Mouse (Mus musculus): ENCODE results near the gene Arel1.
A peak's percentile ranks its signal among the peaks of the same experiment; 100 is the strongest.

Gene Arel1

GRCm38 (mm10) chr12:84907024-84907626, 63.6 kb downstream of the Arel1 start:
- no peak for DNase-seq (ENCODE audit: low spot score in 2 of 2)

- DNase-seq (ENCODE audit: low spot score in 2 of 2): no peak
Observed at GRCm38 (mm10) chr12:84904399-84904798, 66.3 kb downstream of the Arel1 start.

GRCm38 (mm10) chr12:84900317-84900716, 70.4 kb downstream of the Arel1 start:
- no peak for DNase-seq (ENCODE audit: low spot score in 2 of 2)

GRCm38 (mm10) chr12:84897322-84897721, 73.4 kb downstream of the Arel1 start:
- no peak for DNase-seq (ENCODE audit: low spot score in 2 of 2)

- DNase-seq (ENCODE audit: low spot score in 2 of 2): no peak
Observed at GRCm38 (mm10) chr12:84896235-84896634, 74.5 kb downstream of the Arel1 start.

- DNase-seq (ENCODE audit: low spot score in 2 of 2): no peak
Observed at GRCm38 (mm10) chr12:84893648-84894628, 76.8 kb downstream of the Arel1 start.

- no peak for DNase-seq (ENCODE audit: low spot score in 2 of 2)
Observed at GRCm38 (mm10) chr12:84890289-84890688, 80.4 kb downstream of the Arel1 start.

- DNase-seq (ENCODE audit: low spot score in 2 of 2): no peak
Observed at GRCm38 (mm10) chr12:84885107-84885876, 85.4 kb downstream of the Arel1 start.

GRCm38 (mm10) chr12:84884423-84885076, 86.2 kb downstream of the Arel1 start:
- DNase-seq (ENCODE audit: low spot score in 2 of 2): no peak

- no peak for DNase-seq (ENCODE audit: low spot score in 2 of 2)
Observed at GRCm38 (mm10) chr12:84882796-84883195, 87.9 kb downstream of the Arel1 start.

- no peak for DNase-seq (ENCODE audit: low spot score in 2 of 2)
Observed at GRCm38 (mm10) chr12:84880091-84880490, 90.6 kb downstream of the Arel1 start.

- DNase-seq (ENCODE audit: low spot score in 2 of 2): peak; percentile 37 to 59
Observed at GRCm38 (mm10) chr12:84876481-84877121, 94.1 kb downstream of the Arel1 start, which contains the start of gene Ltbp2. TSS of gene Ltbp2 (minus strand) at chr12:84876532.

- DNase-seq (ENCODE audit: low spot score in 2 of 2): no peak
Observed at GRCm38 (mm10) chr12:84875761-84876480, 94.8 kb downstream of the Arel1 start.

- no peak for DNase-seq (ENCODE audit: low spot score in 2 of 2)
Observed at GRCm38 (mm10) chr12:84873434-84873833, 97.3 kb downstream of the Arel1 start.

GRCm38 (mm10) chr12:84872310-84872709, 98.4 kb downstream of the Arel1 start:
- DNase-seq (ENCODE audit: low spot score in 2 of 2): no peak
